Mouse (Mus musculus) urinary bladder, postnatal 4 days (tissue): Measurements from ENCODE around the gene Sh3bp5.
A peak's percentile ranks its signal among the peaks of the same experiment; 100 is the strongest.

Source experiments
- DNase-seq, 2 experiments: peaks; one replicate each; pipeline ENCODE4 v3.0.0; 2021 to 2022; ENCODE audit warnings: low spot score in 2 of 2

Sh3bp5 gene

GRCm38 (mm10) chr14:31337947-31338346 is 97.9 kb downstream of the Sh3bp5 start:
- no peak for DNase-seq

DNA sequence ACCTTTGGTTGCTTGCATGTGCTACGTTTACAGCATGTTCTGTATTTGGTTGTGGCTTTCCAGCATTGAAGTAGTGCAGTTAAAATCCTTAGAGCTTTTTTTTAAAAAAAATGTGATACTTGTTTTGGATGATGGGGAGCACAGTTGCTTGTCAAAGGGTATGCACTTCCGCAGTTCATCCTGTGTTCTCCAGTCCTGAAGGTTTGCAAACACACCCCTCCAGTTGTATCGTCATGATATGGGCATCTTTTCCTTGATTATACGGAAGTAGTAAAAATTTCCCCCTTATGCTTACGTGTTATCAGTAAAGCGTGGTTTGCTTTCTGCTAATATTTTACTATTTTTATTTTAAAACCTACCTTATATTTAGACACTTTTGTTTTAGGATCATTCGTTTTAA is 98.5 kb downstream of the Sh3bp5 start:
- no peak for DNase-seq

DNA sequence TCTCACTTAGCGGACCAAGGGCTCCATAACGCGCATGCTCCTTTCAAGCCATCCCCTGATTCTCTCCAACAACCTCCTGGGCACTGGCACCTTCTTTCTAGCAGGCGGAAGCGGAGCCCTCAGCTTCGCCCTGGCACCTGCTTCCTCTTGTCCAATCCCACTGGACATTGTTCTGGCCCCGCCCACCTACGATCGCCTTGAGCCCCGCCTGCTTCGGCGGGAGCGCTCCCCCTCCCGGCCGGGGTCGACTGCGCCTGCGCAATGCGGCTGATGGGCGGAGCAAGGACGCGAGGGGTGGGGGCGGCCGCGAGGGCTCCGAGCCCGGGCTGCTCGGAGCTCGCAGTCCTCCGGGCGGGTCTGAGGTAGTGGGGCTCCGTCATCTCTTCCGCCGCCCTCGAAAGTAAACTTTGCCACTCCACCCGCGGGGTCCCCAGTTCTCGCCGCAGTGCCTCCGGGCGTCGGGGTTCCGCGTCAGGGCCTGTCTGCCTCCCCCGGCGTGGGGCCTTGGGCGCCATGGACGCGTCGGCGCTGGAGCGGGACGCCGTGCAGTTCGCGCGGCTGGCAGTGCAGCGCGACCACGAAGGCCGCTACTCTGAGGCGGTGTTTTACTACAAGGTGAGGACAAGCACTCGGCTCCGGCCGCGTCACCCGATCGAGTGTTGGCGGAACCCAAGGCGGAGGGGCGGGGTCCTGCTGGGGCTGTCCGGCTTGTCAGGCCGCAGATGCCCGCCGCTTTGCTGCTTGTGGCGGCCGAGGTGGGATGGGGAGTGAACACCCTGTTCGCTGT is 99.3 kb downstream of the Sh3bp5 start, which contains the start of gene Capn7:
Gene Capn7 (plus strand): TSS at position 270 of the 787 bp plus-strand sequence.
- DNase-seq = peak; percentile 97 to 99

DNA sequence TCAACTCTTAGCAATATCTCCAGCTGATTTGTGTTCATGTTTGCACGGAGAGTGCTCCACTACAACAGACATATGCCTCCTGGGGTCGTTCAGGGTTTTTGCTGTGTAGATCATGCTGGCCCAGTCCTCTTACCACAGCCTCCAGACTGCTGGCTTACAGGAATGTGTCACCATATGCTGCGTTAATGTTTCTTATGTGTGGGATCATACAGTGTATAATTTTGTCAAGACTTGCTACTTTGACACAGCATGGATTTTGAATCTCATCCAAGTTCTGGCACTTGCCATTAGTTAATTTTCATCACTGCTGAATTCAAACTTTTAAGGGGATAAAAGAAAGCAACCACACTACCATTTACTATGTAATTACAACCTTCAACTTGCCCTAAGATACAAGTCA is 100.1 kb downstream of the Sh3bp5 start:
- no peak for DNase-seq

- DNase-seq = no peak
Observed at GRCm38 (mm10) chr14:31330957-31331356, 104.9 kb downstream of the Sh3bp5 start.

GRCm38 (mm10) chr14:31329741-31330140 is 106.1 kb downstream of the Sh3bp5 start:
- no peak for DNase-seq

- DNase-seq = peak in 1 of 2 experiments; percentile 2
Observed at GRCm38 (mm10) chr14:31327681-31328080, 108.2 kb downstream of the Sh3bp5 start.

- peak in 1 of 2 experiments; percentile 20 for DNase-seq
Observed at GRCm38 (mm10) chr14:31327196-31327595, 108.7 kb downstream of the Sh3bp5 start.

DNA sequence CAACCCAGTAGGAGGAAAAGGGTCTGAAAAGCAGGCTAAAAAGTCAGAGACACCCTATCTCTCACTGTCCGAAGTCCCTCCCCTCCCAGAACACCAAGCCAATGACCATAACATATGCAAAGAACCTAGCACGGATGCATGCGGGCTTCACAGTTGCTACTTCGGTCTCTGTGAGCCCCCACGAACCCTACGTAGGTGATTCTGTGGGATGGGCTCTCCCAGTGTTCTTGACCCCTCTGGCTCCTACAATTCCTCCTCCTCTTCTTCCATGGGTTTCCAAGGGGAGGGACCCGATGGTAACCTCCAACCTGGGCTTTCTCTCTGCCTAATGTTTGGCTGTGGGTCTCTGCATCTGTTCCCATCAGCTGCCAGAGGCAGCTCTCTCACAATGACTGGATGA is 109.1 kb downstream of the Sh3bp5 start:
- peak in 1 of 2 experiments; percentile 20 for DNase-seq

GRCm38 (mm10) chr14:31325551-31325950 is 110.3 kb downstream of the Sh3bp5 start:
- DNase-seq = peak in 1 of 2 experiments; percentile 51

DNA sequence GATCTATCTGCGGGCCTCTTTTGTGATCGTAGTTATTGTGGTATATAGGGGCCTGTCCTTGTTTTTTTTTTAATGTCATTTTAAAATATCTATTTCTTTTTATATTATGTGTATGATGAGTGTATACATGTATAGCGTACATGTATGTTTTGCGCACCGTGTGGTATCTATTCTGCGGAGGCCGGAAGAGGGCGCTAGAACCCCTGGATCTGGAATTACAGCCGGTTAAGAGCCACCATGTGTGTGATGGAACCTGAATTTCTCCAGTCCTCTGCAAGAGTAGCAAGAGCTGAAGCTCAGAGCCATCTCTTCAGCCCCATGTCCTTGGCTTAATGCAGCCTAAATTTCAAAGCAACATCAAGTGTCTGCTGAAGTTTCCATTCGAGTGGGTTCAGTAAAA is 111.0 kb downstream of the Sh3bp5 start:
- DNase-seq = peak in 1 of 2 experiments; percentile 35

GRCm38 (mm10) chr14:31323849-31324792 is 111.8 kb downstream of the Sh3bp5 start, which contains the start of gene Dnah1:
Gene Dnah1, minus strand, starts transcription at chr14:31323896.
- peak; percentile 33 to 62 for DNase-seq

GRCm38 (mm10) chr14:31323189-31323588 is 112.7 kb downstream of the Sh3bp5 start:
- DNase-seq = peak in 1 of 2 experiments; percentile 35

GRCm38 (mm10) chr14:31322191-31322590 is 113.7 kb downstream of the Sh3bp5 start:
- peak in 1 of 2 experiments; percentile 25 for DNase-seq

GRCm38 (mm10) chr14:31321181-31321580 is 114.7 kb downstream of the Sh3bp5 start:
- DNase-seq = peak in 1 of 2 experiments; percentile 13

- no peak for DNase-seq
Observed at GRCm38 (mm10) chr14:31319546-31319945, 116.3 kb downstream of the Sh3bp5 start.

- no peak for DNase-seq
Observed at GRCm38 (mm10) chr14:31317754-31318153, 118.1 kb downstream of the Sh3bp5 start.

GRCm38 (mm10) chr14:31316613-31317012 is 119.3 kb downstream of the Sh3bp5 start:
- DNase-seq = no peak

GRCm38 (mm10) chr14:31313192-31313591 is 122.7 kb downstream of the Sh3bp5 start:
- no peak for DNase-seq
